Mouse (Mus musculus) CH12.LX (cell line): ENCODE measurements around the gene Kcnj11. TPM values are rescaled to one million over a fixed set of nuclear protein-coding genes. Genes with fewer than 3 reads are reported as not detected.

Experiments used
- DNase-seq: peaks from one replicate; pipeline ENCODE4 v3.0.0-alpha.2; 2013; ENCODE audit errors: extremely low read depth
- H3K27ac ChIP-seq: 2 replicates; pipeline ENCODE4 v1.5.1; 2012; ENCODE audit warnings: low read depth, mild to moderate bottlenecking, control low read depth, moderate library complexity; ENCODE audit not compliant: insufficient read depth
- H3K27me3 ChIP-seq: replicated peaks from 2 replicates; pipeline ENCODE3; 2012; ENCODE audit warnings: inconsistent platforms
- H3K36me3 ChIP-seq, 2 experiments: replicated peaks in 1 of 2; 2 replicates each; pipeline versions ENCODE3 to v1.6.1; 2012; ENCODE audit warnings: inconsistent platforms in 1 of 2, low read length in 1 of 2, mild to moderate bottlenecking in 1 of 2, mixed read lengths in 1 of 2, moderate library complexity in 1 of 2; ENCODE audit not compliant: control insufficient read depth in 1 of 2, insufficient read depth in 1 of 2
- H3K4me1 ChIP-seq, 2 experiments: 2 replicates each; pipeline ENCODE4 v1.6.1; 2012; ENCODE audit warnings: inconsistent platforms in 1 of 2, moderate library complexity in 1 of 2; ENCODE audit not compliant: insufficient read depth in 2 of 2, control insufficient read depth in 1 of 2
- H3K4me2 ChIP-seq: 2 replicates; pipeline ENCODE4 v1.6.1; 2012; ENCODE audit warnings: low read depth, mild to moderate bottlenecking, control low read depth; ENCODE audit not compliant: poor library complexity, insufficient read depth, severe bottlenecking
- H3K4me3 ChIP-seq, 3 experiments: fragments of 150-350 bp in 1 of 3; sonication (generic) in 1 of 3; replicated peaks in 1 of 3; 2 replicates each; pipeline versions ENCODE3 to v1.5.1; 2011 to 2012; ENCODE audit warnings: low read depth in 2 of 3, low read length in 2 of 3, mild to moderate bottlenecking in 2 of 3, moderate library complexity in 2 of 3, control low read depth in 1 of 3, improper control_type of control experiment in 1 of 3, inconsistent platforms in 1 of 3, mixed read lengths in 1 of 3; ENCODE audit not compliant: poor library complexity in 1 of 3
- H3K79me2 ChIP-seq: replicated peaks from 2 replicates; pipeline ENCODE4 v1.6.1; 2012; ENCODE audit warnings: mild to moderate bottlenecking, moderate library complexity; ENCODE audit not compliant: control insufficient read depth, poor library complexity, insufficient read depth, severe bottlenecking; ENCODE audit errors: extremely low read depth
- H3K9ac ChIP-seq: 2 replicates; pipeline ENCODE4 v1.6.1; 2012; ENCODE audit warnings: low read depth, mild to moderate bottlenecking, control low read depth, moderate library complexity; ENCODE audit not compliant: insufficient read depth
- H3K9me3 ChIP-seq: replicated peaks from 2 replicates; pipeline ENCODE3; 2012; ENCODE audit warnings: low read length, inconsistent platforms, mixed read lengths
- CHD1 ChIP-seq: IDR thresholded peaks from 2 replicates; pipeline ENCODE4 v1.6.1; 2012; ENCODE audit warnings: low read depth, low read length, improper control_type of control experiment, inconsistent platforms
- CTCF ChIP-seq, 2 experiments: IDR thresholded peaks in 1 of 2; conservative IDR thresholded peaks in 1 of 2; 2 replicates each; pipeline ENCODE4 v1.5.1; 2011 to 2012; ENCODE audit warnings: low read depth in 2 of 2, low read length in 2 of 2, improper control_type of control experiment in 1 of 2, inconsistent platforms in 1 of 2, mild to moderate bottlenecking in 1 of 2, moderate library complexity in 1 of 2
- E2F4 ChIP-seq: IDR thresholded peaks from 2 replicates; pipeline ENCODE4 v1.6.1; 2011; ENCODE audit warnings: low read depth, low read length, improper control_type of control experiment; ENCODE audit not compliant: insufficient replicate concordance
- EP300 ChIP-seq: IDR thresholded peaks from 2 replicates; pipeline ENCODE4 v1.6.1; 2011; ENCODE audit warnings: low read length, improper control_type of control experiment
- ETS1 ChIP-seq: conservative IDR thresholded peaks from 2 replicates; pipeline ENCODE4 v1.6.1; 2012; ENCODE audit warnings: low read depth, mild to moderate bottlenecking, inconsistent platforms, low read length, improper control_type of control experiment, moderate library complexity
- GABPA ChIP-seq: IDR thresholded peaks from 2 replicates; pipeline ENCODE4 v1.6.1; 2012; ENCODE audit warnings: low read depth, low read length, improper control_type of control experiment, inconsistent platforms; ENCODE audit not compliant: insufficient replicate concordance
- IRF4 ChIP-seq: IDR thresholded peaks from 2 replicates; pipeline ENCODE4 v1.6.1; 2014; ENCODE audit warnings: low read depth, mild to moderate bottlenecking, inconsistent platforms, low read length, improper control_type of control experiment
- JUN ChIP-seq: IDR thresholded peaks from 2 replicates; pipeline ENCODE4 v1.6.1; 2011; ENCODE audit warnings: low read depth, mild to moderate bottlenecking, low read length, improper control_type of control experiment, moderate library complexity; ENCODE audit not compliant: insufficient read depth
- MAFK ChIP-seq: IDR thresholded peaks from 2 replicates; pipeline ENCODE4 v1.6.1; 2011; ENCODE audit warnings: low read length, improper control_type of control experiment; ENCODE audit not compliant: insufficient replicate concordance
- MEF2A ChIP-seq: IDR thresholded peaks from 2 replicates; pipeline ENCODE4 v1.6.1; 2014; ENCODE audit warnings: low read depth, mild to moderate bottlenecking, inconsistent platforms, low read length, improper control_type of control experiment, borderline replicate concordance
- PAX5 ChIP-seq: IDR thresholded peaks from 2 replicates; pipeline ENCODE4 v1.6.1; 2012; ENCODE audit warnings: low read length, inconsistent platforms, mixed read lengths
- POLR2AphosphoS2 ChIP-seq: IDR thresholded peaks from 2 replicates; pipeline ENCODE4 v1.6.1; 2011; ENCODE audit warnings: low read depth, low read length, improper control_type of control experiment
- RCOR1 ChIP-seq: conservative IDR thresholded peaks from 2 replicates; pipeline ENCODE4 v1.6.1; 2012; ENCODE audit warnings: low read depth, mild to moderate bottlenecking, inconsistent platforms, low read length, improper control_type of control experiment
- SIN3A ChIP-seq: IDR thresholded peaks from 2 replicates; pipeline ENCODE4 v1.6.1; 2012; ENCODE audit warnings: low read length, improper control_type of control experiment, inconsistent platforms
- TBP ChIP-seq: conservative IDR thresholded peaks from 2 replicates; pipeline ENCODE4 v1.6.1; 2011; ENCODE audit warnings: low read depth, low read length, improper control_type of control experiment
- UBTF ChIP-seq: IDR thresholded peaks from 2 replicates; pipeline ENCODE4 v1.6.1; 2012; ENCODE audit warnings: low read depth, mild to moderate bottlenecking, inconsistent platforms, low read length, improper control_type of control experiment, moderate library complexity
- USF1 ChIP-seq: IDR thresholded peaks from 2 replicates; pipeline ENCODE4 v1.6.1; 2014; ENCODE audit warnings: low read depth, mild to moderate bottlenecking, inconsistent platforms, low read length, improper control_type of control experiment
- USF2 ChIP-seq: conservative IDR thresholded peaks from 2 replicates; pipeline ENCODE4 v1.6.1; 2011; ENCODE audit warnings: low read depth, low read length, improper control_type of control experiment
- ZMIZ1 ChIP-seq: IDR thresholded peaks from 2 replicates; pipeline ENCODE4 v1.6.1; 2012; ENCODE audit warnings: low read depth, mild to moderate bottlenecking, inconsistent platforms, low read length, improper control_type of control experiment
- ZNF384 ChIP-seq: IDR thresholded peaks from 2 replicates; pipeline ENCODE4 v1.6.1; 2012; ENCODE audit warnings: low read depth, low read length, improper control_type of control experiment, inconsistent platforms
- dilution Hi-C: fragments of 300-500 bp; cut with MboI; formaldehyde crosslinking; loops from 2 replicates; pipeline ENCODE4 v1.14.3; 2020; ENCODE audit warnings: low sequenced_read_pairs; ENCODE audit not compliant: extremely low pct_unique_long_range_greater_than_20kb, extremely low pct_ligation_motif_present
- in situ Hi-C: fragments of 300-500 bp; cut with MboI; formaldehyde crosslinking; loops from 3 replicates; pipeline ENCODE4 v1.14.3; 2019; ENCODE audit warnings: low sequenced_read_pairs, low pct_ligation_motif_present, low pct_unique_long_range_greater_than_20kb, mixed read lengths
- polyA plus RNA-seq: library from polyadenylated mRNA; unstranded; fragments of >175 nt; gene quantifications from 2 replicates; pipeline ENCODE4 v1.2.1, GENCODE M21; 2012; ENCODE audit warnings: low read depth; ENCODE audit not compliant: insufficient read length
- total RNA-seq, 2 experiments: library from RNA; depleted of rRNA; stranded (reverse); fragments of 300-350 nt in 1 of 2; fragments of >200 nt in 1 of 2; gene quantifications; 2 replicates each; pipeline ENCODE4 v1.2.3; 2012 to 2014

The Kcnj11 gene
- total and polyA plus RNA-seq, 3 experiments = not detected

- in situ Hi-C loops = no loop called here
- Histone ChIP-seq H3K4me2 (no peak overlapping the region), H3K27ac (no peak overlapping the region), H3K36me3 (no peaks in the 10 kb centered on the region), H3K4me1 (no peaks in the 10 kb centered on the region), H3K9ac (no peak overlapping the region), H3K27me3 (peaks cover 84% of the 10 kb centered on the region), H3K4me3 (no peak overlapping the region), H3K79me2 (no peaks in the 10 kb centered on the region), H3K9me3 (no peaks in the 10 kb centered on the region)
- no peak for DNase-seq
- TF ChIP-seq POLR2AphosphoS2 = no peak
- TF ChIP-seq EP300 = no peak
- no peak for TF ChIP-seq ZNF384
- no peak for TF ChIP-seq USF2
- TF ChIP-seq ZMIZ1 = no peak
- no peak for TF ChIP-seq TBP
- no peak for TF ChIP-seq ETS1
- no peak for TF ChIP-seq MAFK
- TF ChIP-seq CHD1 = no peak
- TF ChIP-seq E2F4 = no peak
- TF ChIP-seq GABPA = no peak
- no peak for TF ChIP-seq RCOR1
- no peak for TF ChIP-seq UBTF
- dilution Hi-C loops = no loop called here
Measured at GRCm38 (mm10) chr7:46104256-46104915, 3.8 kb upstream of the Kcnj11 start.

GRCm38 (mm10) chr7:46103771-46104170 is 3.2 kb upstream of the Kcnj11 start:
- Histone ChIP-seq H3K27ac (no peak overlapping the region), H3K9me3 (no peaks in the 10 kb centered on the region), H3K9ac (no peak overlapping the region), H3K4me3 (no peak overlapping the region), H3K79me2 (no peaks in the 10 kb centered on the region), H3K4me1 (no peaks in the 10 kb centered on the region), H3K4me2 (no peak overlapping the region), H3K27me3 (peaks cover 85% of the 10 kb centered on the region), H3K36me3 (no peaks in the 10 kb centered on the region)
- no peak for DNase-seq
- in situ Hi-C loops = no loop called here
- dilution Hi-C loops = no loop called here
- no peak for TF ChIP-seq RCOR1

GRCm38 (mm10) chr7:46103075-46103591 is 2.6 kb upstream of the Kcnj11 start:
- H3K27me3 ChIP-seq = peaks cover 85% of the 10 kb centered on the region
- dilution Hi-C loops = no loop called here

More at GRCm38 (mm10) chr7:46103075-46103591, 2.6 kb upstream of the Kcnj11 start:
- no peak for TF ChIP-seq IRF4
- TF ChIP-seq CTCF (conservative IDR thresholded peaks at IDR 0.05 in 1 of 2, IDR thresholded peaks at IDR 0.05 in 1 of 2; ENCODE audit: low read depth in 2 of 2, low read length in 2 of 2) = no peak
- TF ChIP-seq UBTF = no peak
- TF ChIP-seq USF2 = no peak
- TF ChIP-seq JUN = no peak
- no peak for TF ChIP-seq SIN3A
- TF ChIP-seq USF1 = no peak
- TF ChIP-seq PAX5 = no peak
- TF ChIP-seq MEF2A = no peak
- TF ChIP-seq, all 38 proteins: peak for 0
- in situ Hi-C loops = no loop called here
- H3K36me3 ChIP-seq = no peaks in the 10 kb centered on the region
- no peak overlapping the region for H3K27ac ChIP-seq
- H3K79me2 ChIP-seq = no peaks in the 10 kb centered on the region
- H3K9me3 ChIP-seq = no peaks in the 10 kb centered on the region
- no peak overlapping the region for H3K9ac ChIP-seq
- no peaks in the 10 kb centered on the region for H3K4me1 ChIP-seq
- no peak for DNase-seq
- no peak overlapping the region for H3K4me2 ChIP-seq
- H3K4me3 ChIP-seq = no peak overlapping the region
